In genomic region chr2:30380564-30381376, GRCm38 (mm10) we compare ENCODE assay signal across 15 mouse cellular contexts. TPM values are rescaled to one million over a fixed set of nuclear protein-coding genes. Genes with fewer than 3 reads are reported as not detected.
DNase-seq lines count a peak whose midpoint lies in the region; ATAC-seq and TF ChIP-seq lines count a peak whose summit lies in the region.
"Had no signal": no experiment of that assay in that cellular context is flagged by ENCODE, and none has a peak within 500 bp of the region (broad histone marks: within the 10 kb centered on the region; RNA-seq: fewer than 3 reads in every experiment).

No protein-coding gene starts in this region.

- H3K79me2 ChIP-seq in heart, adult 2 months (replicated peaks; ENCODE audit: control insufficient read depth, insufficient read depth, low read length): no peaks in the 10 kb centered on the region

- no peak for TF ChIP-seq POLR2A in heart, adult 2 months (IDR thresholded peaks at IDR 0.05; ENCODE audit: insufficient read depth, low read depth, low read length)

- no peak overlapping the region for H3K4me2 ChIP-seq in heart, embryonic 12.5 days
- peak overlapping the region; percentile 21 for H3K4me2 ChIP-seq in liver, embryonic 14.5 days (ENCODE audit: low read depth)
- H3K4me2 ChIP-seq: embryonic facial prominence, embryonic 13.5 days; forebrain, embryonic 15.5 days; neural tube, embryonic 12.5 days had no signal

- no peak for TF ChIP-seq CTCF in heart, adult 2 months (IDR thresholded peaks at IDR 0.05)
- no peak for TF ChIP-seq CTCF in liver, embryonic 14.5 days (IDR thresholded peaks at IDR 0.05; ENCODE audit: low read depth)

- no peaks in the 10 kb centered on the region for H3K36me3 ChIP-seq in heart, adult 2 months (ENCODE audit: control insufficient read depth, insufficient read depth, low read length)
- peaks cover 98% of the 10 kb centered on the region for H3K36me3 ChIP-seq in heart, embryonic 12.5 days
- peaks cover 96% of the 10 kb centered on the region for H3K36me3 ChIP-seq in erythroblast, embryonic 14.5 days (ENCODE audit: control insufficient read depth)
- H3K36me3 ChIP-seq in liver, embryonic 14.5 days (replicated peaks; ENCODE audit: control insufficient read depth, insufficient read depth, low read depth): peaks cover 5% of the 10 kb centered on the region

- TF ChIP-seq EP300 in heart, adult 2 months (IDR thresholded peaks at IDR 0.05; ENCODE audit: insufficient read depth, low read depth, low read length): no peak
- TF ChIP-seq EP300 in liver, embryonic 14.5 days (IDR thresholded peaks at IDR 0.05; ENCODE audit: low read depth): no peak

- no peak overlapping the region for H3K4me3 ChIP-seq in heart, adult 2 months
- no peak overlapping the region for H3K4me3 ChIP-seq in heart, embryonic 12.5 days
- H3K4me3 ChIP-seq in erythroblast, embryonic 14.5 days (replicated peaks): peak overlapping the region; percentile 18
- H3K4me3 ChIP-seq in liver, embryonic 14.5 days (ENCODE audit: insufficient read depth in 1 of 2, low read depth in 2 of 2, low read length in 2 of 2): no peak overlapping the region
- H3K4me3 ChIP-seq: embryonic facial prominence, embryonic 13.5 days; forebrain, embryonic 15.5 days; neural tube, embryonic 12.5 days had no signal

- H3K9ac ChIP-seq in heart, adult 2 months (ENCODE audit: low read depth, low read length): no peak overlapping the region
- no peak overlapping the region for H3K9ac ChIP-seq in heart, embryonic 12.5 days
- H3K9ac ChIP-seq in liver, embryonic 14.5 days (replicated peaks): no peak overlapping the region
- H3K9ac ChIP-seq: forebrain, embryonic 15.5 days; neural tube, embryonic 12.5 days had no signal

- no peaks in the 10 kb centered on the region for H3K9me3 ChIP-seq in heart, embryonic 12.5 days (replicated peaks)
- no peaks in the 10 kb centered on the region for H3K9me3 ChIP-seq in erythroblast, embryonic 14.5 days (ENCODE audit: control insufficient read depth, low read length)
- no peaks in the 10 kb centered on the region for H3K9me3 ChIP-seq in liver, embryonic 14.5 days (ENCODE audit: control insufficient read depth, low read length)
- H3K9me3 ChIP-seq: embryonic facial prominence, embryonic 13.5 days; forebrain, embryonic 15.5 days; neural tube, embryonic 12.5 days had no signal

- DNase-seq in heart, adult 2 months: peak in 1 of 2 experiments; percentile 54
- DNase-seq in adipocyte (ENCODE audit: low spot score): peak; percentile 64
- DNase-seq in liver, embryonic 14.5 days (ENCODE audit: low read depth in 3 of 3, low spot score in 3 of 3): peak in 1 of 3 experiments; percentile 33
- DNase-seq in ovary, adult 18-20 months (ENCODE audit: low spot score): no peak
- DNase-seq in spleen, adult 18-20 months: no peak
- no peak for DNase-seq in embryo, embryonic 11 days
- DNase-seq: kidney, adult 18-20 months; kidney, postnatal 14 days; lung, adult 2 months had no signal

- H3K27ac ChIP-seq in heart, adult 2 months: peak overlapping the region; percentile 61
- H3K27ac ChIP-seq in heart, embryonic 12.5 days (ENCODE audit: poor library complexity, severe bottlenecking): no peak overlapping the region
- H3K27ac ChIP-seq in liver, embryonic 14.5 days: peak overlapping the region; percentile 7
- H3K27ac ChIP-seq: embryonic facial prominence, embryonic 13.5 days; forebrain, embryonic 15.5 days; neural tube, embryonic 12.5 days had no signal

- WGBS in heart, adult 2 months: 62% methylated on average over 10 of the region's 10 CpGs
- 81% methylated on average over 10 of the region's 10 CpGs for WGBS in heart, embryonic 12.5 days
- 65% methylated on average over 9 of the region's 10 CpGs for WGBS in liver, embryonic 14.5 days (ENCODE audit: insufficient replicate concordance)

- intact Hi-C loops in heart, adult 2 months (cut with DNase I): no loop called here

- H3K4me1 ChIP-seq in heart, adult 2 months (ENCODE audit: control insufficient read depth, insufficient read depth, low read length): peaks cover 5% of the 10 kb centered on the region
- no peaks in the 10 kb centered on the region for H3K4me1 ChIP-seq in heart, embryonic 12.5 days (replicated peaks)
- H3K4me1 ChIP-seq in erythroblast, embryonic 14.5 days (ENCODE audit: control insufficient read depth): peaks cover 80% of the 10 kb centered on the region
- H3K4me1 ChIP-seq in liver, embryonic 14.5 days (replicated peaks; ENCODE audit: control insufficient read depth in 2 of 2, insufficient read depth in 2 of 2, low read length in 1 of 2): peaks cover 8 to 23% of the 10 kb centered on the region in 2 experiments
- H3K4me1 ChIP-seq: embryonic facial prominence, embryonic 13.5 days; forebrain, embryonic 15.5 days; neural tube, embryonic 12.5 days had no signal

- H3K27me3 ChIP-seq in heart, adult 2 months (ENCODE audit: control insufficient read depth, insufficient read depth, low read length): no peaks in the 10 kb centered on the region
- no peaks in the 10 kb centered on the region for H3K27me3 ChIP-seq in heart, embryonic 12.5 days (replicated peaks)
- no peaks in the 10 kb centered on the region for H3K27me3 ChIP-seq in erythroblast, embryonic 14.5 days (ENCODE audit: control insufficient read depth)
- no peaks in the 10 kb centered on the region for H3K27me3 ChIP-seq in liver, embryonic 14.5 days (ENCODE audit: control insufficient read depth, insufficient read depth, low read length)
- H3K27me3 ChIP-seq: embryonic facial prominence, embryonic 13.5 days; forebrain, embryonic 15.5 days; neural tube, embryonic 12.5 days had no signal

- no peak; the same call in 1 of the 2 replicates for ATAC-seq in heart, embryonic 12.5 days (ENCODE audit: insufficient number of reproducible peaks, low FRiP score)
- ATAC-seq in liver, embryonic 14.5 days (ENCODE audit: insufficient read depth): peak; percentile 55; the same call in 1 of the 2 replicates
- ATAC-seq: forebrain, embryonic 15.5 days; hindbrain, embryonic 16.5 days had no signal

RNA-seq across cellular contexts. Expression of gene Dolpp1, which starts 11.3 kb away (rescaled TPM):
- total RNA-seq in heart, adult 2 months (2021): 1 to 10 TPM; 5.9 to 9.0 TPM
- polyA plus RNA-seq in heart, adult 2 months (2012; rRNA removed): 23.5 and 25.1 TPM in 2 replicates
- polyA plus RNA-seq in heart, embryonic 12.5 days (2016; fragmentation: Nextera tagmentation; extraction: Ambion mirVana): 21.9 and 22.2 TPM in 2 replicates
- polyA plus RNA-seq in erythroblast, embryonic 14.5 days (2012): 2.2 and 2.6 TPM in 2 replicates
- 17.0 and 23.1 TPM in 2 replicates for polyA plus RNA-seq in liver, embryonic 14.5 days (2012; rRNA removed)
- 13.5 and 17.4 TPM in 2 replicates for polyA plus RNA-seq in liver, embryonic 14.5 days (2014; fragmentation: Nextera tagmentation; extraction: Ambion mirVana)

RNA-seq across cellular contexts. Expression of gene Miga2, which starts 16.7 kb away (rescaled TPM):
- total RNA-seq in heart, adult 2 months (2021): 10 to 100 TPM; 74.2 to 90.3 TPM
- 64.3 and 98.7 TPM in 2 replicates for polyA plus RNA-seq in heart, adult 2 months (2012; rRNA removed)
- 32.7 and 33.6 TPM in 2 replicates for polyA plus RNA-seq in heart, embryonic 12.5 days (2016; fragmentation: Nextera tagmentation; extraction: Ambion mirVana)
- polyA plus RNA-seq in erythroblast, embryonic 14.5 days (2012): 0.95 and 1.2 TPM in 2 replicates
- 6.1 and 6.9 TPM in 2 replicates for polyA plus RNA-seq in liver, embryonic 14.5 days (2012; rRNA removed)
- polyA plus RNA-seq in liver, embryonic 14.5 days (2014; fragmentation: Nextera tagmentation; extraction: Ambion mirVana): 5.3 and 5.8 TPM in 2 replicates

RNA-seq across cellular contexts. Expression of gene Sh3glb2, which starts 21.6 kb away (rescaled TPM):
- total RNA-seq in heart, adult 2 months (2021): 10 to 100 TPM; 37.7 to 40.6 TPM
- 125 and 143 TPM in 2 replicates for polyA plus RNA-seq in heart, adult 2 months (2012; rRNA removed)
- polyA plus RNA-seq in heart, embryonic 12.5 days (2016; fragmentation: Nextera tagmentation; extraction: Ambion mirVana): 117 and 130 TPM in 2 replicates
- 1.8 TPM in 2 replicates for polyA plus RNA-seq in erythroblast, embryonic 14.5 days (2012)
- polyA plus RNA-seq in liver, embryonic 14.5 days (2012; rRNA removed): 22.2 and 23.1 TPM in 2 replicates
- polyA plus RNA-seq in liver, embryonic 14.5 days (2014; fragmentation: Nextera tagmentation; extraction: Ambion mirVana): 13.6 and 15.4 TPM in 2 replicates

RNA-seq across cellular contexts. Expression of gene Crat, which starts 34.8 kb away (rescaled TPM):
- total RNA-seq in heart, adult 2 months (2021): 100 to 1,000 TPM; 452 to 542 TPM
- 695 and 713 TPM in 2 replicates for polyA plus RNA-seq in heart, adult 2 months (2012; rRNA removed)
- polyA plus RNA-seq in heart, embryonic 12.5 days (2016; fragmentation: Nextera tagmentation; extraction: Ambion mirVana): 67.9 and 74.2 TPM in 2 replicates
- polyA plus RNA-seq in erythroblast, embryonic 14.5 days (2012): 15.6 and 20.5 TPM in 2 replicates
- polyA plus RNA-seq in liver, embryonic 14.5 days (2012; rRNA removed): 14.6 and 15.0 TPM in 2 replicates
- polyA plus RNA-seq in liver, embryonic 14.5 days (2014; fragmentation: Nextera tagmentation; extraction: Ambion mirVana): 27.4 and 27.9 TPM in 2 replicates

RNA-seq across cellular contexts. Expression of gene Ptpa, which starts 35.1 kb away (rescaled TPM):
- 10 to 100 TPM; 82.7 to 91.2 TPM for total RNA-seq in heart, adult 2 months (2021)
- polyA plus RNA-seq in heart, adult 2 months (2012; rRNA removed): 88.7 and 107 TPM in 2 replicates
- 107 and 115 TPM in 2 replicates for polyA plus RNA-seq in heart, embryonic 12.5 days (2016; fragmentation: Nextera tagmentation; extraction: Ambion mirVana)
- polyA plus RNA-seq in erythroblast, embryonic 14.5 days (2012): 150 and 192 TPM in 2 replicates
- polyA plus RNA-seq in liver, embryonic 14.5 days (2012; rRNA removed): 78.2 and 103 TPM in 2 replicates
- polyA plus RNA-seq in liver, embryonic 14.5 days (2014; fragmentation: Nextera tagmentation; extraction: Ambion mirVana): 63.3 and 63.5 TPM in 2 replicates
